Mouse (Mus musculus): ENCODE results near the gene Rasgrp3.
A peak's percentile ranks its signal among the peaks of the same experiment; 100 is the strongest.

Gene Rasgrp3

GRCm38 (mm10) chr17:75506097-75506675 is 70.5 kb downstream of the Rasgrp3 start:
- peak; percentile 40 for DNase-seq

- DNase-seq = no peak
Measured at GRCm38 (mm10) chr17:75506708-75507641, 71.3 kb downstream of the Rasgrp3 start.

GRCm38 (mm10) chr17:75509257-75509656 is 73.6 kb downstream of the Rasgrp3 start:
- DNase-seq = no peak

GRCm38 (mm10) chr17:75516591-75516990 is 80.9 kb downstream of the Rasgrp3 start:
- DNase-seq = no peak

- DNase-seq = no peak
Measured at GRCm38 (mm10) chr17:75518181-75518901, 82.6 kb downstream of the Rasgrp3 start.

- no peak for DNase-seq
Measured at GRCm38 (mm10) chr17:75519239-75519900, 83.7 kb downstream of the Rasgrp3 start.

- DNase-seq = no peak
Measured at GRCm38 (mm10) chr17:75521236-75521842, 85.6 kb downstream of the Rasgrp3 start.

- peak; percentile 20 for DNase-seq
Measured at GRCm38 (mm10) chr17:75522347-75523065, 86.8 kb downstream of the Rasgrp3 start.

GRCm38 (mm10) chr17:75523812-75524211 is 88.1 kb downstream of the Rasgrp3 start:
- peak; percentile 46 for DNase-seq

- no peak for DNase-seq
Measured at GRCm38 (mm10) chr17:75526411-75526810, 90.7 kb downstream of the Rasgrp3 start.

- no peak for DNase-seq
Measured at GRCm38 (mm10) chr17:75529222-75529935, 93.7 kb downstream of the Rasgrp3 start.

GRCm38 (mm10) chr17:75532469-75532986 is 96.8 kb downstream of the Rasgrp3 start:
- DNase-seq = no peak

GRCm38 (mm10) chr17:75534314-75535020 is 98.8 kb downstream of the Rasgrp3 start:
- no peak for DNase-seq

- DNase-seq = no peak
Measured at GRCm38 (mm10) chr17:75535612-75536011, 99.9 kb downstream of the Rasgrp3 start.

- peak; percentile 52 for DNase-seq
Measured at GRCm38 (mm10) chr17:75536396-75537049, 100.8 kb downstream of the Rasgrp3 start.

- no peak for DNase-seq
Measured at GRCm38 (mm10) chr17:75537050-75537445, 101.4 kb downstream of the Rasgrp3 start.

GRCm38 (mm10) chr17:75538431-75538830 is 102.7 kb downstream of the Rasgrp3 start:
- no peak for DNase-seq

- no peak for DNase-seq
Measured at GRCm38 (mm10) chr17:75539130-75539529, 103.4 kb downstream of the Rasgrp3 start.

- no peak for DNase-seq
Measured at GRCm38 (mm10) chr17:75539841-75540240, 104.1 kb downstream of the Rasgrp3 start.

GRCm38 (mm10) chr17:75543434-75543833 is 107.7 kb downstream of the Rasgrp3 start:
- no peak for DNase-seq
